ENCODE assay signal across 8 mouse cellular contexts in genomic region chr17:24549618-24550415, GRCm38 (mm10). TPM values are rescaled to one million over a fixed set of nuclear protein-coding genes. Genes with fewer than 3 reads are reported as not detected.
DNase-seq lines count a peak whose midpoint lies in the region; ATAC-seq and TF ChIP-seq lines count a peak whose summit lies in the region.

Gene Pkd1 (plus strand): TSS chr17:24549834.

- peak within 1 kb of the TSS; percentile 95 for H3K27ac ChIP-seq in embryonic facial prominence, embryonic 14.5 days (replicated peaks; ENCODE audit: low read depth, low read length)
- peak within 1 kb of the TSS; percentile 97 for H3K27ac ChIP-seq in heart, adult 2 months
- peak within 1 kb of the TSS; percentile 97 for H3K27ac ChIP-seq in limb, embryonic 13.5 days
- peak within 1 kb of the TSS; percentile 89 for H3K27ac ChIP-seq in midbrain, embryonic 16.5 days (ENCODE audit: low read length)

- H3K79me2 ChIP-seq in heart, adult 2 months (replicated peaks; ENCODE audit: control insufficient read depth, insufficient read depth, low read length), result peaks cover 4% of the 10 kb centered on the region

- peak; percentile 62; the same call in 1 of the 2 replicates for TF ChIP-seq EP300 in heart, adult 2 months (IDR thresholded peaks at IDR 0.05; ENCODE audit: insufficient read depth, low read depth, low read length)

- no peaks in the 10 kb centered on the region for H3K36me3 ChIP-seq in embryonic facial prominence, embryonic 14.5 days (ENCODE audit: control insufficient read depth, insufficient read depth, low read length)
- peaks cover 8% of the 10 kb centered on the region for H3K36me3 ChIP-seq in heart, adult 2 months (ENCODE audit: control insufficient read depth, insufficient read depth, low read length)
- no peaks in the 10 kb centered on the region for H3K36me3 ChIP-seq in limb, embryonic 13.5 days
- no peaks in the 10 kb centered on the region for H3K36me3 ChIP-seq in midbrain, embryonic 16.5 days (ENCODE audit: control insufficient read depth, insufficient read depth, low read length)

- H3K4me1 ChIP-seq in embryonic facial prominence, embryonic 14.5 days (ENCODE audit: control insufficient read depth, insufficient read depth, low read length), result peaks cover 21% of the 10 kb centered on the region
- H3K4me1 ChIP-seq in heart, adult 2 months (ENCODE audit: control insufficient read depth, insufficient read depth, low read length), result peaks cover 6% of the 10 kb centered on the region
- peaks cover 29% of the 10 kb centered on the region for H3K4me1 ChIP-seq in limb, embryonic 13.5 days
- H3K4me1 ChIP-seq in midbrain, embryonic 16.5 days (ENCODE audit: control insufficient read depth, insufficient read depth, low read length), result peaks cover 26% of the 10 kb centered on the region

- WGBS in embryonic facial prominence, embryonic 14.5 days, result 0% methylated on average over 10 of the region's 72 CpGs
- WGBS in heart, adult 2 months, result under 1% methylated on average over 71 of the region's 72 CpGs
- WGBS in limb, embryonic 13.5 days, result under 1% methylated on average over 71 of the region's 72 CpGs
- under 1% methylated on average over 52 of the region's 72 CpGs for WGBS in midbrain, embryonic 16.5 days

- H3K9ac ChIP-seq in embryonic facial prominence, embryonic 14.5 days (ENCODE audit: low read depth, low read length), result peak within 1 kb of the TSS; percentile 96
- peak within 1 kb of the TSS; percentile 98 for H3K9ac ChIP-seq in heart, adult 2 months (ENCODE audit: low read depth, low read length)
- H3K9ac ChIP-seq in limb, embryonic 13.5 days, result peak within 1 kb of the TSS; percentile 96
- H3K9ac ChIP-seq in midbrain, embryonic 16.5 days (ENCODE audit: low read depth, low read length), result peak within 1 kb of the TSS; percentile 95

- H3K4me3 ChIP-seq in embryonic facial prominence, embryonic 14.5 days (ENCODE audit: low read depth, low read length), result peak within 1 kb of the TSS; percentile 94
- peak within 1 kb of the TSS; percentile 97 for H3K4me3 ChIP-seq in heart, adult 2 months
- peak within 1 kb of the TSS; percentile 95 for H3K4me3 ChIP-seq in limb, embryonic 13.5 days
- peak within 1 kb of the TSS; percentile 73 for H3K4me3 ChIP-seq in midbrain, embryonic 16.5 days (ENCODE audit: low read depth, low read length)

- H3K9me3 ChIP-seq in embryonic facial prominence, embryonic 14.5 days (ENCODE audit: control insufficient read depth, low read length), result no peaks in the 10 kb centered on the region
- no peaks in the 10 kb centered on the region for H3K9me3 ChIP-seq in limb, embryonic 13.5 days
- H3K9me3 ChIP-seq in midbrain, embryonic 16.5 days (replicated peaks; ENCODE audit: control insufficient read depth, low read length, poor library complexity, severe bottlenecking), result no peaks in the 10 kb centered on the region

- intact Hi-C loops in heart, adult 2 months (cut with DNase I), result loop anchor here (1.0 to 5.0 kb wide), 2 partner anchors 22 to 42 kb away; no protein-coding TSS in a partner anchor

- peaks cover 3% of the 10 kb centered on the region; the same call in 1 of the 2 replicates for H3K27me3 ChIP-seq in embryonic facial prominence, embryonic 14.5 days (replicated peaks; ENCODE audit: control insufficient read depth, insufficient read depth, low read length)
- no peaks in the 10 kb centered on the region for H3K27me3 ChIP-seq in heart, adult 2 months (ENCODE audit: control insufficient read depth, insufficient read depth, low read length)
- peaks cover 2% of the 10 kb centered on the region; the same call in 1 of the 2 replicates for H3K27me3 ChIP-seq in limb, embryonic 13.5 days
- no peaks in the 10 kb centered on the region for H3K27me3 ChIP-seq in midbrain, embryonic 16.5 days (ENCODE audit: control insufficient read depth, insufficient read depth, low read depth, low read length)

- peak within 1 kb of the TSS; percentile 75 for H3K4me2 ChIP-seq in embryonic facial prominence, embryonic 14.5 days (ENCODE audit: low read depth, low read length)
- H3K4me2 ChIP-seq in limb, embryonic 13.5 days (replicated peaks), result peak within 1 kb of the TSS; percentile 80
- H3K4me2 ChIP-seq in midbrain, embryonic 16.5 days (ENCODE audit: low read length), result peak within 1 kb of the TSS; percentile 91

- peak; percentile 99 for DNase-seq in 3T3-L1 (ENCODE audit: low read depth, low spot score)
- DNase-seq in adrenal gland, postnatal 4 days (ENCODE audit: low spot score in 2 of 2), result peak; percentile 95 to 98
- peak; percentile 100 for DNase-seq in embryonic facial prominence, embryonic 14.5 days (ENCODE audit: low spot score)
- peak; percentile 100 for DNase-seq in heart, adult 2 months
- peak; percentile 99 for DNase-seq in kidney, adult 8-10 months
- DNase-seq in spleen, postnatal 10 days (ENCODE audit: low spot score in 2 of 2), result peak; percentile 99

- peak; percentile 95 for ATAC-seq in embryonic facial prominence, embryonic 14.5 days (ENCODE audit: low read depth)
- peak; percentile 95 for ATAC-seq in limb, embryonic 13.5 days (ENCODE audit: low FRiP score, low read depth)
- peak; percentile 94 for ATAC-seq in midbrain, embryonic 16.5 days

- no peak for TF ChIP-seq CTCF in heart, adult 2 months (IDR thresholded peaks at IDR 0.05)

- TF ChIP-seq POLR2A in heart, adult 2 months (IDR thresholded peaks at IDR 0.05; ENCODE audit: insufficient read depth, low read depth, low read length), result peak; percentile 89

RNA-seq across cellular contexts. Expression of gene Pkd1, which starts in this region (rescaled TPM):
- total RNA-seq in adrenal gland, postnatal 4 days (2021), result 10 to 100 TPM; 67.8 to 70.9 TPM
- polyA plus RNA-seq in embryonic facial prominence, embryonic 14.5 days (2014; fragmentation: Nextera tagmentation; extraction: Ambion mirVana), result 37.9 and 40.1 TPM in 2 replicates
- total RNA-seq in heart, adult 2 months (2021), result 10 to 100 TPM; 35.6 to 36.2 TPM
- 48.5 and 59.9 TPM in 2 replicates for polyA plus RNA-seq in heart, adult 2 months (2012; rRNA removed)
- polyA plus RNA-seq in limb, embryonic 13.5 days (2015; fragmentation: Nextera tagmentation; extraction: Ambion mirVana), result 22.3 and 36.6 TPM in 2 replicates
- 20.1 and 22.4 TPM in 2 replicates for polyA plus RNA-seq in midbrain, embryonic 16.5 days (2015; fragmentation: Nextera tagmentation; extraction: Ambion mirVana)

Comparison
In these comparisons a context has a peak if more than half of its experiments do, and no peak if none do; other contexts are left out.
1. Peak in every context shown above with its lines: DNase-seq, ATAC-seq, H3K4me3 ChIP-seq and H3K27ac ChIP-seq.